Mouse (Mus musculus) heart, adult 2 months (tissue): Measurements from ENCODE around the gene Ghr.

Experiments
- CTCF ChIP-seq: fragments of 200-600 bp; IDR thresholded peaks from 2 replicates; pipeline ENCODE4 v1.8.1; 2022; ENCODE audit warnings: antibody characterized with exemption, mild to moderate bottlenecking, moderate library complexity
- POLR2A ChIP-seq: fragments of 200-500 bp; IDR thresholded peaks from 2 replicates; pipeline ENCODE4 v1.6.1; 2011; ENCODE audit warnings: mild to moderate bottlenecking, low read depth, low read length, control low read depth; ENCODE audit not compliant: insufficient read depth

GRCm38 (mm10) chr15:3580216-3580615 lies 3.1 kb downstream of the Ghr start:
- TF ChIP-seq POLR2A (no peak), CTCF (no peak)
